Mouse (Mus musculus): Measurements from ENCODE around the gene Taz. TPM values are rescaled to one million over a fixed set of nuclear protein-coding genes. Genes with fewer than 3 reads are reported as not detected.

Gene Taz
- polyA plus RNA-seq (2015; fragmentation: Nextera tagmentation; extraction: Ambion mirVana), result 82.7 and 84.9 TPM in 2 replicates

- DNase-seq (ENCODE audit: low spot score) (peak; percentile 95), ATAC-seq (peak; percentile 93)
- H3K27me3 ChIP-seq (replicated peaks; ENCODE audit: insufficient read depth, low read length), result no peaks in the 10 kb centered on the region
- no peaks in the 10 kb centered on the region for H3K9me3 ChIP-seq (ENCODE audit: low read length)
- peak within 1 kb of the TSS; percentile 42 for H3K4me3 ChIP-seq (ENCODE audit: low read depth, low read length)
- H3K4me2 ChIP-seq (replicated peaks; ENCODE audit: low read depth, low read length), result peak within 1 kb of the TSS; percentile 59
- H3K9ac ChIP-seq (replicated peaks; ENCODE audit: low read depth), result peak within 1 kb of the TSS; percentile 44
- H3K36me3 ChIP-seq (ENCODE audit: insufficient read depth, low read length), result no peaks in the 10 kb centered on the region
- WGBS, result 9% methylated on average over 16 of the region's 16 CpGs
- no peaks in the 10 kb centered on the region; the same call in 1 of the 2 replicates for H3K4me1 ChIP-seq (ENCODE audit: insufficient read depth, low read depth, low read length)
- TF ChIP-seq CTCF (IDR thresholded peaks at IDR 0.05), result peak; percentile 20; the same call in 1 of the 2 replicates
- TF ChIP-seq EP300 (IDR thresholded peaks at IDR 0.05), result no peak
- peak within 1 kb of the TSS; percentile 86 for H3K27ac ChIP-seq (ENCODE audit: low read length)
These were observed at the start of gene Taz, which contains the start of gene Dnase1l1 for GRCm38 (mm10) chrX:74281732-74282394. TSS of gene Taz (plus strand) at chrX:74281912. TSS of gene Dnase1l1 (minus strand) at chrX:74282337.

DNA sequence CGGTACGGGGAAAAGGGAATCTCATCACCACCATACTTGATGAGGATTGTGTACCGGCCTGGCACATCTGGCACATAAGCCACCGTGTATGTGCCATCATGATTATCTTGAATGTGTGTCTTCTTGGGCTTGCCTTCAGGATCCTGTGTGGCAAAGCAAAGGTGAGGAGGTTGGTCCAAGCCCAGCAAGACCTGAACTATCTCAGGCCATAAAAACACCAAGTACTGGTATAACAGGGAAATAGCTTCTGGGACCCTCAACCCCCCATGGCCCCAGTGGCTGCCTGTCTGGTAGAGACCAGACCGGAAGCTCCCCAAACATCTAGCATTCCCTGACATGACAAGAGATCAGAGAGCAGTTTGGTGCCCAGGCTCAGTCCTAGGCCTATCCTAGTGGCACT, 48.5 kb upstream of the Taz start:
- no peak for TF ChIP-seq CTCF (IDR thresholded peaks at IDR 0.05)
- TF ChIP-seq EP300 (IDR thresholded peaks at IDR 0.05), result no peak
- no peak for DNase-seq (ENCODE audit: low spot score)
- WGBS, result 88% methylated on average over 5 of the region's 5 CpGs
- ATAC-seq, result no peak
- H3K9ac ChIP-seq (replicated peaks; ENCODE audit: low read depth), result no peak overlapping the region
- no peak overlapping the region for H3K27ac ChIP-seq (ENCODE audit: low read length)
- H3K36me3 ChIP-seq (ENCODE audit: insufficient read depth, low read length), result peaks cover 9% of the 10 kb centered on the region
- H3K27me3 ChIP-seq (replicated peaks; ENCODE audit: insufficient read depth, low read length), result no peaks in the 10 kb centered on the region
- H3K4me2 ChIP-seq (replicated peaks; ENCODE audit: low read depth, low read length), result no peak overlapping the region
- H3K9me3 ChIP-seq (ENCODE audit: low read length), result no peaks in the 10 kb centered on the region
- no peak overlapping the region for H3K4me3 ChIP-seq (ENCODE audit: low read depth, low read length)
- no peaks in the 10 kb centered on the region for H3K4me1 ChIP-seq (ENCODE audit: insufficient read depth, low read depth, low read length)

DNA sequence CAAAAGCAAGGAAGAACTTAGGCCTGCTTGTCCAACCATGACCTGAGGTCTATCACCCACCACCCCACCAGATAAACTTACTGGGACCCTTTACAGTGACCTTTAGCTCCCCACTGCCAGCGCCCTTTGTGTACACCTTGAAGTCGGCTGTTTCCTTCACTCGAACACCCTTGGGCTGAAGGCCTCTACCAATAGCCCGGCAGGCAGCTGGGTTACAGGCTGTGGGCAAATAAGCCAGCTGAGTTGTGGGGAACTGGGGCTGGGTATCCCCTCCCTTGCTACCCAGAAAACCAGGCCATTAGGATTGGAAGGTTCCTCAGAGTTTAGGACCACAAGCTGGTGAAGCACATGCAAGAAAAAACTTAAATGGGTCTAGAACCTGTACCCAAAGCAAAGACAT, 41.4 kb upstream of the Taz start:
- ATAC-seq (no peak), DNase-seq (ENCODE audit: low spot score) (no peak)
- peaks cover 25% of the 10 kb centered on the region for H3K36me3 ChIP-seq (ENCODE audit: insufficient read depth, low read length)
- TF ChIP-seq EP300 (IDR thresholded peaks at IDR 0.05) (no peak), CTCF (IDR thresholded peaks at IDR 0.05) (no peak)
- no peak overlapping the region for H3K27ac ChIP-seq (ENCODE audit: low read length)
- 87% methylated on average over 4 of the region's 4 CpGs for WGBS
- H3K4me3 ChIP-seq (ENCODE audit: low read depth, low read length), result no peak overlapping the region
- H3K4me2 ChIP-seq (replicated peaks; ENCODE audit: low read depth, low read length), result no peak overlapping the region
- no peaks in the 10 kb centered on the region for H3K27me3 ChIP-seq (replicated peaks; ENCODE audit: insufficient read depth, low read length)
- no peaks in the 10 kb centered on the region for H3K9me3 ChIP-seq (ENCODE audit: low read length)
- no peaks in the 10 kb centered on the region for H3K4me1 ChIP-seq (ENCODE audit: insufficient read depth, low read depth, low read length)
- H3K9ac ChIP-seq (replicated peaks; ENCODE audit: low read depth), result no peak overlapping the region

- peak overlapping the region; percentile 51 for H3K4me2 ChIP-seq (replicated peaks; ENCODE audit: low read depth, low read length)
- WGBS, result 31% methylated on average over 2 of the region's 2 CpGs
- peaks cover 16% of the 10 kb centered on the region; the same call in 1 of the 2 replicates for H3K36me3 ChIP-seq (ENCODE audit: insufficient read depth, low read length)
- TF ChIP-seq EP300 (IDR thresholded peaks at IDR 0.05), result no peak
- no peak for TF ChIP-seq CTCF (IDR thresholded peaks at IDR 0.05)
- H3K9ac ChIP-seq (replicated peaks; ENCODE audit: low read depth), result 0 out of 2 replicates have a peak overlapping the region, but pooled peaks have one; percentile 19
- peak overlapping the region; percentile 92 for H3K27ac ChIP-seq (ENCODE audit: low read length)
- H3K4me1 ChIP-seq (ENCODE audit: insufficient read depth, low read depth, low read length), result no peaks in the 10 kb centered on the region
- no peaks in the 10 kb centered on the region for H3K27me3 ChIP-seq (replicated peaks; ENCODE audit: insufficient read depth, low read length)
- no peaks in the 10 kb centered on the region for H3K9me3 ChIP-seq (ENCODE audit: low read length)
- H3K4me3 ChIP-seq (ENCODE audit: low read depth, low read length), result no peak overlapping the region
- DNase-seq (ENCODE audit: low spot score) (peak; percentile 73), ATAC-seq (peak; percentile 5; the same call in 1 of the 2 replicates)
These were observed 38.3 kb upstream of the Taz start for GRCm38 (mm10) chrX:74243396-74243795.

GRCm38 (mm10) chrX:74243807-74244206, 37.9 kb upstream of the Taz start:
- H3K9me3 ChIP-seq (ENCODE audit: low read length), result no peaks in the 10 kb centered on the region
- WGBS, result 34% methylated on average over 3 of the region's 3 CpGs
- ATAC-seq (peak; percentile 5; the same call in 1 of the 2 replicates), DNase-seq (ENCODE audit: low spot score) (peak; percentile 64)
- H3K4me1 ChIP-seq (ENCODE audit: insufficient read depth, low read depth, low read length), result no peaks in the 10 kb centered on the region
- peak overlapping the region; percentile 92 for H3K27ac ChIP-seq (ENCODE audit: low read length)
- H3K9ac ChIP-seq (replicated peaks; ENCODE audit: low read depth), result 0 out of 2 replicates have a peak overlapping the region, but pooled peaks have one; percentile 19
- peak overlapping the region; percentile 43 for H3K4me3 ChIP-seq (ENCODE audit: low read depth, low read length)
- peak overlapping the region; percentile 51 for H3K4me2 ChIP-seq (replicated peaks; ENCODE audit: low read depth, low read length)
- no peaks in the 10 kb centered on the region for H3K27me3 ChIP-seq (replicated peaks; ENCODE audit: insufficient read depth, low read length)
- no peak for TF ChIP-seq CTCF (IDR thresholded peaks at IDR 0.05)
- no peak for TF ChIP-seq EP300 (IDR thresholded peaks at IDR 0.05)
- peaks cover 16% of the 10 kb centered on the region; the same call in 1 of the 2 replicates for H3K36me3 ChIP-seq (ENCODE audit: insufficient read depth, low read length)

DNA sequence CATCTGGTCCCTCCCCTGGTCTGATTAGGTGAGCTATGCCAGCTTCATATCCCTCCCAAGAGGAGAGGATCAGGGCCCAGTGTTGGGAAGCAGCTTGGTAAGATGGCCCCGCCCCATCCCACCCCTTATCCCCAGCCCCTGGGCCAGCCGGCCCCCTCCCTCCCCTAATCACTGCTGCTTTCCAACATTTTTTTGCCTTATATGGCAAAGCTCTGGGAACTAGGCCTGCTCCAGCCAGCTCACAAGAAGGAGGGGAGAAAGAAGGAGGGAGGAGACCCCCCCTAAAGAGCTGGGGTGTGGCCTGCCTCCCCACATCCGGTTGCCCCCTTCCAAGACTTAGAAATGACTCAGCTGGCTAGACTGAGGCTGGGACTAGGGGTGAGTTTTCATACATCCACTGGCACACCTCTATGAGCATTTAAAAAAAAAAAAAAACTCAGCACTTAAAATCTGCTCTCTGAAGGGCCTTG, 37.1 kb upstream of the Taz start:
- WGBS, result 0% methylated on average over 1 of the region's 3 CpGs
- DNase-seq (ENCODE audit: low spot score) (peak; percentile 92), ATAC-seq (peak; percentile 50)
- TF ChIP-seq EP300 (IDR thresholded peaks at IDR 0.05), result no peak
- no peak for TF ChIP-seq CTCF (IDR thresholded peaks at IDR 0.05)
- Histone ChIP-seq H3K27ac (ENCODE audit: low read length) (peak overlapping the region; percentile 92), H3K9ac (replicated peaks; ENCODE audit: low read depth) (no peak overlapping the region), H3K9me3 (ENCODE audit: low read length) (no peaks in the 10 kb centered on the region), H3K27me3 (replicated peaks; ENCODE audit: insufficient read depth, low read length) (no peaks in the 10 kb centered on the region), H3K36me3 (ENCODE audit: insufficient read depth, low read length) (peaks cover 16% of the 10 kb centered on the region; the same call in 1 of the 2 replicates), H3K4me3 (ENCODE audit: low read depth, low read length) (peak overlapping the region; percentile 43), H3K4me2 (replicated peaks; ENCODE audit: low read depth, low read length) (peak overlapping the region; percentile 51), H3K4me1 (ENCODE audit: insufficient read depth, low read depth, low read length) (no peaks in the 10 kb centered on the region)
